Mouse (Mus musculus): ENCODE data around the gene Rsph1.

GRCm38 (mm10) chr17:31304895-31305775, 28.0 kb upstream of the Rsph1 start:
- TF ChIP-seq POLR2A (IDR thresholded peaks at IDR 0.05; ENCODE audit: borderline replicate concordance, extremely low read depth, low read depth, low read length) (no peak), CTCF (IDR thresholded peaks at IDR 0.05; ENCODE audit: insufficient read depth, low read length) (no peak)
